Comparison of ENCODE assay signal across 10 mouse cellular contexts in genomic region chr4:140043953-140044352, GRCm38 (mm10).
A peak's percentile ranks its signal among the peaks of the same experiment; 100 is the strongest.
DNase-seq lines count a peak whose midpoint lies in the region; ATAC-seq and TF ChIP-seq lines count a peak whose summit lies in the region.
"Had no signal": no experiment of that assay in that cellular context is flagged by ENCODE, and none has a peak within 500 bp of the region (broad histone marks: within the 10 kb centered on the region; RNA-seq: fewer than 3 reads in every experiment).

No protein-coding gene starts in this region.

- TF ChIP-seq POLR2A in ES-Bruce4 (IDR thresholded peaks at IDR 0.05; ENCODE audit: insufficient read depth, low read length), result peak; percentile 55
- TF ChIP-seq POLR2A in kidney, adult 2 months (IDR thresholded peaks at IDR 0.05; ENCODE audit: low read depth, low read length), result no peak

- peak; percentile 64; the same call in 1 of the 2 replicates for TF ChIP-seq EP300 in ES-Bruce4 (IDR thresholded peaks at IDR 0.05; ENCODE audit: insufficient read depth, low read depth, low read length)

- H3K4me2 ChIP-seq in hindbrain, embryonic 14.5 days (replicated peaks), result no peak overlapping the region
- peak overlapping the region; percentile 14; the same call in 1 of the 2 replicates for H3K4me2 ChIP-seq in heart, embryonic 11.5 days

- no peak overlapping the region for H3K4me3 ChIP-seq in hindbrain, embryonic 10.5 days
- no peak overlapping the region for H3K4me3 ChIP-seq in hindbrain, embryonic 14.5 days (replicated peaks; ENCODE audit: low read length)
- peak overlapping the region; percentile 53 for H3K4me3 ChIP-seq in ES-Bruce4 (ENCODE audit: low read depth, low read length)
- no peak overlapping the region for H3K4me3 ChIP-seq in heart, embryonic 11.5 days (ENCODE audit: low read depth, low read length)
- H3K4me3 ChIP-seq in kidney, adult 2 months (ENCODE audit: insufficient read depth, low read depth, low read length), result no peak overlapping the region

- DNase-seq in hindbrain, embryonic 10.5 days (ENCODE audit: low spot score), result no peak
- no peak for DNase-seq in hindbrain, embryonic 14.5 days (ENCODE audit: low spot score)
- DNase-seq in adrenal gland, postnatal 36 days, result peak; percentile 44 to 57
- DNase-seq in spleen, postnatal 36 days (ENCODE audit: low spot score in 2 of 2), result no peak
- no peak for DNase-seq in kidney, adult 2 months
- no peak for DNase-seq in frontal cortex, adult 2 months (ENCODE audit: extremely low spot score in 1 of 2, low spot score in 1 of 2)
- DNase-seq: kidney, adult 9 months had no signal

- 54% methylated on average over 12 of the region's 12 CpGs for WGBS in hindbrain, embryonic 10.5 days
- WGBS in hindbrain, embryonic 14.5 days, result 42% methylated on average over 12 of the region's 12 CpGs
- WGBS in heart, embryonic 11.5 days (ENCODE audit: insufficient replicate concordance), result 34% methylated on average over 12 of the region's 12 CpGs
- WGBS in kidney, adult 2 months, result 51% methylated on average over 12 of the region's 12 CpGs

- TF ChIP-seq CTCF in ES-Bruce4 (IDR thresholded peaks at IDR 0.05; ENCODE audit: low read depth, low read length), result no peak
- no peak for TF ChIP-seq CTCF in kidney, adult 2 months (conservative IDR thresholded peaks at IDR 0.05; ENCODE audit: insufficient read depth, insufficient read length, low read depth, low read length)

- peaks cover 17% of the 10 kb centered on the region for H3K27me3 ChIP-seq in hindbrain, embryonic 10.5 days (ENCODE audit: insufficient read depth, poor library complexity, severe bottlenecking)
- H3K27me3 ChIP-seq in hindbrain, embryonic 14.5 days (ENCODE audit: control insufficient read depth, insufficient read depth, low read length), result 0 out of 2 replicates have a peak, but pooled peaks cover 7% of the 10 kb centered on the region
- H3K27me3 ChIP-seq in ES-Bruce4 (ENCODE audit: control insufficient read depth, insufficient read depth, low read length, poor library complexity, severe bottlenecking), result no peaks in the 10 kb centered on the region
- H3K27me3 ChIP-seq in heart, embryonic 11.5 days (ENCODE audit: control insufficient read depth, insufficient read depth, low read length), result peaks cover 13% of the 10 kb centered on the region
- no peaks in the 10 kb centered on the region for H3K27me3 ChIP-seq in kidney, adult 2 months (replicated peaks; ENCODE audit: control insufficient read depth, insufficient read depth, low read length)

- H3K4me1 ChIP-seq in hindbrain, embryonic 10.5 days (replicated peaks), result peaks cover 28% of the 10 kb centered on the region
- H3K4me1 ChIP-seq in hindbrain, embryonic 14.5 days (replicated peaks; ENCODE audit: control insufficient read depth, insufficient read depth, low read length), result peaks cover 14% of the 10 kb centered on the region
- peaks cover 3% of the 10 kb centered on the region for H3K4me1 ChIP-seq in ES-Bruce4 (ENCODE audit: control insufficient read depth, insufficient read depth, low read length)
- H3K4me1 ChIP-seq in heart, embryonic 11.5 days (ENCODE audit: control insufficient read depth, insufficient read depth, low read length), result no peaks in the 10 kb centered on the region
- H3K4me1 ChIP-seq in kidney, adult 2 months (ENCODE audit: control insufficient read depth, insufficient read depth, low read length), result no peaks in the 10 kb centered on the region

- H3K27ac ChIP-seq in hindbrain, embryonic 10.5 days, result peak overlapping the region; percentile 17
- H3K27ac ChIP-seq in hindbrain, embryonic 14.5 days, result no peak overlapping the region
- H3K27ac ChIP-seq in ES-Bruce4 (ENCODE audit: insufficient read depth, low read length), result peak overlapping the region; percentile 64
- no peak overlapping the region for H3K27ac ChIP-seq in heart, embryonic 11.5 days (ENCODE audit: low read depth, low read length)
- H3K27ac ChIP-seq in kidney, adult 2 months (ENCODE audit: insufficient read depth, low read depth, low read length), result no peak overlapping the region

- H3K36me3 ChIP-seq in hindbrain, embryonic 10.5 days, result no peaks in the 10 kb centered on the region
- H3K36me3 ChIP-seq in hindbrain, embryonic 14.5 days (replicated peaks; ENCODE audit: control insufficient read depth, insufficient read depth), result no peaks in the 10 kb centered on the region
- H3K36me3 ChIP-seq in ES-Bruce4 (ENCODE audit: control insufficient read depth, insufficient read depth, low read length, poor library complexity, severe bottlenecking), result no peaks in the 10 kb centered on the region
- no peaks in the 10 kb centered on the region for H3K36me3 ChIP-seq in heart, embryonic 11.5 days (ENCODE audit: control insufficient read depth, insufficient read depth, low read length)
- no peaks in the 10 kb centered on the region for H3K36me3 ChIP-seq in kidney, adult 2 months (ENCODE audit: control insufficient read depth, insufficient read depth, low read length)
- H3K36me3 ChIP-seq: G1E had no signal

- no peak overlapping the region for H3K9ac ChIP-seq in hindbrain, embryonic 14.5 days
- peak overlapping the region; percentile 28; the same call in 1 of the 2 replicates for H3K9ac ChIP-seq in ES-Bruce4 (ENCODE audit: low read depth, poor library complexity, severe bottlenecking)
- H3K9ac ChIP-seq in heart, embryonic 11.5 days (ENCODE audit: low read depth, low read length), result no peak overlapping the region

- ATAC-seq in hindbrain, embryonic 14.5 days (ENCODE audit: low FRiP score), result no peak
- no peak for ATAC-seq in heart, embryonic 11.5 days (replicated peaks; ENCODE audit: insufficient number of reproducible peaks, low FRiP score, low TSS enrichment)

- peaks cover 10% of the 10 kb centered on the region for H3K9me3 ChIP-seq in hindbrain, embryonic 10.5 days
- no peaks in the 10 kb centered on the region for H3K9me3 ChIP-seq in hindbrain, embryonic 14.5 days (ENCODE audit: control insufficient read depth, low read length)
- H3K9me3 ChIP-seq in ES-Bruce4 (replicated peaks; ENCODE audit: control insufficient read depth, insufficient read depth, low read length, poor library complexity, severe bottlenecking), result no peaks in the 10 kb centered on the region
- peaks cover 4% of the 10 kb centered on the region for H3K9me3 ChIP-seq in heart, embryonic 11.5 days (replicated peaks; ENCODE audit: control insufficient read depth, low read length)

Comparison
In these comparisons a context has a peak if more than half of its experiments do, and no peak if none do; other contexts are left out.
1. H3K27ac ChIP-seq: peak in hindbrain, embryonic 10.5 days (single experiment) and ES-Bruce4 (single experiment); none in hindbrain, embryonic 14.5 days (single experiment), heart, embryonic 11.5 days (single experiment) and kidney, adult 2 months (single experiment).
2. DNase-seq: peak in adrenal gland, postnatal 36 days (2 of 2); none in hindbrain, embryonic 10.5 days (single experiment), hindbrain, embryonic 14.5 days (single experiment), spleen, postnatal 36 days (0 of 2), kidney, adult 2 months (single experiment) and frontal cortex, adult 2 months (0 of 2).